Mouse (Mus musculus): Measurements from ENCODE around the gene Sptan1. TPM values are rescaled to one million over a fixed set of nuclear protein-coding genes. Genes with fewer than 3 reads are reported as not detected.

The Sptan1 gene
- polyA plus RNA-seq, 1 experiment, result 167 TPM

- H3K27me3 ChIP-seq (ENCODE audit: control insufficient read depth, insufficient read depth, insufficient read length), result no peaks in the 10 kb centered on the region
- peaks cover 34% of the 10 kb centered on the region for H3K79me2 ChIP-seq (ENCODE audit: control insufficient read depth, insufficient read depth)
- H3K4me2 ChIP-seq (ENCODE audit: low read depth), result peak overlapping the region; percentile 89
- no peaks in the 10 kb centered on the region for H3K36me3 ChIP-seq (ENCODE audit: control insufficient read depth, insufficient read depth)
- peak overlapping the region; percentile 74 for H3K4me3 ChIP-seq
- H3ac ChIP-seq (ENCODE audit: control insufficient read depth, insufficient read length), result peak overlapping the region; percentile 58
- TF ChIP-seq TCF3 (IDR thresholded peaks at IDR 0.05; ENCODE audit: insufficient read length, low read depth) (no peak), USF1 (IDR thresholded peaks at IDR 0.05; ENCODE audit: low read depth) (peak; percentile 80), TCF12 (IDR thresholded peaks at IDR 0.05; ENCODE audit: insufficient read depth, poor library complexity, severe bottlenecking) (no peak), MYOG (IDR thresholded peaks at IDR 0.05; ENCODE audit: control insufficient read depth in 1 of 3, insufficient read depth in 1 of 3, insufficient read length in 2 of 3, low read depth in 2 of 3) (no peak), MAX (IDR thresholded peaks at IDR 0.05; ENCODE audit: low read depth) (peak; percentile 7), POLR2A (IDR thresholded peaks at IDR 0.05; ENCODE audit: insufficient read length, low read depth) (peak; percentile 81), POLR2AphosphoS2 (IDR thresholded peaks at IDR 0.05; ENCODE audit: insufficient read length, low read depth) (peak; percentile 80)
Observed at GRCm38 (mm10) chr2:30062249-30063093, 97.1 kb downstream of the Sptan1 start.

DNA sequence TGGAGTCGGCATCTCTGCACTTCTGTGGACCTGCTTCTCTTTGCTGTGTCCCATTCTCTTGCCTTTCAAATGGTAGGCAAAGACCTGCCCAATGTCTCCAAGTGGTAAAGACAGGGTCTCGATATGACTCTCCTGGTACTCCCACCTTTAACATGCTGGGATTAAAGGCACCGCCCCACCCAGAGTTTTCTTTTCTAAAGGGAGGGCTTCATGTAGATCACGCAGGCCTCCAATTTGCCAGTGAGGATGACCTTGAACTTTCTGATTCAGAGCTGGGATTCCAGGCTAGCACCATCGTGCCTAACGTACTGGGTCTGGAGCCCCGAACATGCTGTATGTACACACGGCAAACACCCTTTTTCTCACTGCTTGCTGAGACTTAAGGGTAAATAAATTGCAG lies 97.9 kb downstream of the Sptan1 start:
- Histone ChIP-seq H3K27me3 (ENCODE audit: control insufficient read depth, insufficient read depth, insufficient read length) (no peaks in the 10 kb centered on the region), H3K4me2 (ENCODE audit: low read depth) (peak overlapping the region; percentile 89), H3K36me3 (ENCODE audit: control insufficient read depth, insufficient read depth) (no peaks in the 10 kb centered on the region), H3K4me3 (peak overlapping the region; percentile 74), H3K79me2 (ENCODE audit: control insufficient read depth, insufficient read depth) (peaks cover 42% of the 10 kb centered on the region), H3ac (ENCODE audit: control insufficient read depth, insufficient read length) (peak overlapping the region; percentile 58)
- TF ChIP-seq MAX (IDR thresholded peaks at IDR 0.05; ENCODE audit: low read depth) (no peak), TCF12 (IDR thresholded peaks at IDR 0.05; ENCODE audit: insufficient read depth, poor library complexity, severe bottlenecking) (no peak), REST (IDR thresholded peaks at IDR 0.05; ENCODE audit: insufficient read depth, insufficient read length) (no peak), CEBPB (IDR thresholded peaks at IDR 0.05; ENCODE audit: insufficient read depth, poor library complexity, severe bottlenecking) (no peak), E2F4 (IDR thresholded peaks at IDR 0.05; ENCODE audit: insufficient read depth) (no peak), TCF3 (IDR thresholded peaks at IDR 0.05; ENCODE audit: insufficient read length, low read depth) (no peak), POLR2A (IDR thresholded peaks at IDR 0.05; ENCODE audit: insufficient read length, low read depth) (no peak), MYOG (IDR thresholded peaks at IDR 0.05; ENCODE audit: control insufficient read depth in 1 of 3, insufficient read depth in 1 of 3, insufficient read length in 2 of 3, low read depth in 2 of 3) (no peak), POLR2AphosphoS2 (IDR thresholded peaks at IDR 0.05; ENCODE audit: insufficient read length, low read depth) (no peak), MYOD1 (IDR thresholded peaks at IDR 0.05; ENCODE audit: control insufficient read depth in 1 of 3, insufficient read length in 2 of 3, low read depth in 2 of 3) (no peak), USF1 (IDR thresholded peaks at IDR 0.05; ENCODE audit: low read depth) (no peak), SRF (IDR thresholded peaks at IDR 0.05; ENCODE audit: control insufficient read depth, insufficient read length, low read depth) (no peak)

GRCm38 (mm10) chr2:30063791-30064190 lies 98.4 kb downstream of the Sptan1 start:
- Histone ChIP-seq H3K27me3 (ENCODE audit: control insufficient read depth, insufficient read depth, insufficient read length) (no peaks in the 10 kb centered on the region), H3K79me2 (ENCODE audit: control insufficient read depth, insufficient read depth) (peaks cover 47% of the 10 kb centered on the region), H3K4me3 (peak overlapping the region; percentile 74), H3K4me2 (ENCODE audit: low read depth) (peak overlapping the region; percentile 89), H3K36me3 (ENCODE audit: control insufficient read depth, insufficient read depth) (peaks cover 4% of the 10 kb centered on the region), H3ac (ENCODE audit: control insufficient read depth, insufficient read length) (peak overlapping the region; percentile 58)
- TF ChIP-seq POLR2AphosphoS2 (IDR thresholded peaks at IDR 0.05; ENCODE audit: insufficient read length, low read depth) (no peak), TCF3 (IDR thresholded peaks at IDR 0.05; ENCODE audit: insufficient read length, low read depth) (no peak), SRF (IDR thresholded peaks at IDR 0.05; ENCODE audit: control insufficient read depth, insufficient read length, low read depth) (no peak), USF1 (IDR thresholded peaks at IDR 0.05; ENCODE audit: low read depth) (no peak), REST (IDR thresholded peaks at IDR 0.05; ENCODE audit: insufficient read depth, insufficient read length) (no peak), CEBPB (IDR thresholded peaks at IDR 0.05; ENCODE audit: insufficient read depth, poor library complexity, severe bottlenecking) (no peak), MYOD1 (IDR thresholded peaks at IDR 0.05; ENCODE audit: control insufficient read depth in 1 of 3, insufficient read length in 2 of 3, low read depth in 2 of 3) (no peak), MAX (IDR thresholded peaks at IDR 0.05; ENCODE audit: low read depth) (no peak), TCF12 (IDR thresholded peaks at IDR 0.05; ENCODE audit: insufficient read depth, poor library complexity, severe bottlenecking) (no peak), POLR2A (IDR thresholded peaks at IDR 0.05; ENCODE audit: insufficient read length, low read depth) (no peak), MYOG (IDR thresholded peaks at IDR 0.05; ENCODE audit: control insufficient read depth in 1 of 3, insufficient read depth in 1 of 3, insufficient read length in 2 of 3, low read depth in 2 of 3) (no peak), E2F4 (IDR thresholded peaks at IDR 0.05; ENCODE audit: insufficient read depth) (no peak)

DNA sequence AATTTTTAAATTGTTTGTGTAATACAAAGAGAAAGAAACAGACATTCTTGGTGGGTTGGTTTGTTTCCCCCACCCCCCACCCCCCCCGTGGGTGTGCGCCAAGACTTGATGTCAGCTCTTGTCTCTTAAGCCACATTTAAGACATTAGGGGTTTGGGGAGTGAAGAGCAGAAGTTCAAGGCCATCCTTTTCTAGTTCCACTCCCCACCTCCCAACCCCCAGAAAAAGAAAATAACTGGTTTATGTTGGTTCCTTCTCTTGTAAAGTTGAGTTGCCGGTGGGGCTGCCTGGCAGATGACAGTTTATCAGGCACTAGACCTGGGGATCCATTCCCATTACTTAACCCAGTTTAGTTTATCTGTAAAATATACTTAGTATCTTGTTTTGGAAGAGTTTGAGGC lies 98.9 kb downstream of the Sptan1 start:
- Histone ChIP-seq H3ac (ENCODE audit: control insufficient read depth, insufficient read length) (no peak overlapping the region), H3K36me3 (ENCODE audit: control insufficient read depth, insufficient read depth) (peaks cover 9% of the 10 kb centered on the region), H3K4me2 (ENCODE audit: low read depth) (peak overlapping the region; percentile 89), H3K27me3 (ENCODE audit: control insufficient read depth, insufficient read depth, insufficient read length) (no peaks in the 10 kb centered on the region), H3K4me3 (peak overlapping the region; percentile 74), H3K79me2 (ENCODE audit: control insufficient read depth, insufficient read depth) (peaks cover 52% of the 10 kb centered on the region)
- no peak for TF ChIP-seq E2F4 (IDR thresholded peaks at IDR 0.05; ENCODE audit: insufficient read depth)
- no peak for TF ChIP-seq CEBPB (IDR thresholded peaks at IDR 0.05; ENCODE audit: insufficient read depth, poor library complexity, severe bottlenecking)
- no peak for TF ChIP-seq REST (IDR thresholded peaks at IDR 0.05; ENCODE audit: insufficient read depth, insufficient read length)
- no peak for TF ChIP-seq MYOD1 (IDR thresholded peaks at IDR 0.05; ENCODE audit: control insufficient read depth in 1 of 3, insufficient read length in 2 of 3, low read depth in 2 of 3)
- no peak for TF ChIP-seq POLR2A (IDR thresholded peaks at IDR 0.05; ENCODE audit: insufficient read length, low read depth)
- TF ChIP-seq MAX (IDR thresholded peaks at IDR 0.05; ENCODE audit: low read depth), result no peak
- no peak for TF ChIP-seq SRF (IDR thresholded peaks at IDR 0.05; ENCODE audit: control insufficient read depth, insufficient read length, low read depth)
- TF ChIP-seq TCF3 (IDR thresholded peaks at IDR 0.05; ENCODE audit: insufficient read length, low read depth), result no peak
- TF ChIP-seq POLR2AphosphoS2 (IDR thresholded peaks at IDR 0.05; ENCODE audit: insufficient read length, low read depth), result no peak
